Mouse (Mus musculus) Patski (cell line): Measurements from ENCODE around the gene Vps18. TPM values are rescaled to one million over a fixed set of nuclear protein-coding genes. Genes with fewer than 3 reads are reported as not detected.

Source experiments
- ATAC-seq: fragments of 100-300 bp; one replicate; pipeline ENCODE4 v1.8.0; 2021
- CTCF ChIA-PET: fragments of 350-600 bp; sonication (Branson Sonifier 250); formaldehyde crosslinking; loops from one replicate; lab custom pipeline; 2022; ENCODE audit warnings: inconsistent platforms; lab: Charles Lee
- POLR2A ChIA-PET: fragments of 350-600 bp; sonication (Branson Sonifier 250); formaldehyde crosslinking; loops from one replicate; lab custom pipeline; 2022; ENCODE audit warnings: antibody characterized with exemption, inconsistent platforms; lab: Charles Lee
- DNase-seq: peaks from one replicate; pipeline ENCODE4 v3.0.0-alpha.2; 2011; ENCODE audit warnings: low read depth, low spot score
- H3K27me3 ChIP-seq: fragments of 371-371 bp; one replicate; pipeline ENCODE4 v1.5.1; 2021
- CTCF ChIP-seq: fragments of 100-300 bp; IDR thresholded peaks from one replicate; pipeline ENCODE4 v1.5.1; 2021
- in situ Hi-C: fragments of 300-500 bp; cut with MboI; formaldehyde crosslinking; loops from 3 replicates; pipeline ENCODE4 v1.11.1; 2018; ENCODE audit warnings: low pct_unique_long_range_greater_than_20kb, mixed read lengths
- polyA plus RNA-seq: library from polyadenylated mRNA; unstranded; gene quantifications from one replicate; pipeline ENCODE4 v1.2.3, GENCODE M21; 2021

Gene Vps18
- polyA plus RNA-seq, 1 experiment from 2014 or later, result 25.3 TPM

GRCm38 (mm10) chr2:119313780-119314479 lies 25.4 kb downstream of the Vps18 start:
- DNase-seq (no peak), ATAC-seq (peak; percentile 53)
- ChIA-PET CTCF (interaction anchor here (1.0 to 5.0 kb wide), 4 partner anchors 15 to 99 kb away, joined by 4 to 23 read pairs (median 6); partner anchors contain the start of gene Vps18), POLR2A (interaction anchor here (0.6 to 2.2 kb wide), 4 partner anchors 11 to 148 kb away, joined by 3 to 12 read pairs (median 4); partner anchors contain the start of gene Dll4)
- in situ Hi-C loops, result no loop called here
- H3K27me3 ChIP-seq, result no peaks in the 10 kb centered on the region
- TF ChIP-seq CTCF, result no peak

GRCm38 (mm10) chr2:119314742-119315310 lies 26.3 kb downstream of the Vps18 start:
- TF ChIP-seq CTCF, result no peak
- peak; percentile 42 for ATAC-seq
- H3K27me3 ChIP-seq, result no peaks in the 10 kb centered on the region
- no peak for DNase-seq
- ChIA-PET POLR2A (interaction anchor here (0.6 to 2.2 kb wide), 4 partner anchors 11 to 147 kb away, joined by 3 to 12 read pairs (median 3); partner anchors contain the start of genes Chac1 and Dll4), CTCF (interaction anchor here (1.5 to 5.0 kb wide), 5 partner anchors 11 to 99 kb away, joined by 4 to 23 read pairs (median 8); no protein-coding TSS in a partner anchor)
- in situ Hi-C loops, result no loop called here

GRCm38 (mm10) chr2:119318043-119318710 lies 29.6 kb downstream of the Vps18 start:
- POLR2A ChIA-PET, result interaction anchor here (1.0 kb wide), 1 partner anchor 19 kb away, joined by 4 read pairs; no protein-coding TSS in a partner anchor
- H3K27me3 ChIP-seq, result no peaks in the 10 kb centered on the region
- DNase-seq (no peak), ATAC-seq (no peak)
- in situ Hi-C loops, result no loop called here
- CTCF ChIA-PET, result no interaction called here
- no peak for TF ChIP-seq CTCF

- DNase-seq, result no peak
- ChIA-PET CTCF (interaction anchor here (0.6 kb wide), 1 partner anchor 32 kb away, joined by 3 read pairs; the partner anchor contains the start of gene Vps18), POLR2A (no interaction called here)
- peaks cover 5% of the 10 kb centered on the region for H3K27me3 ChIP-seq
- no peak for ATAC-seq
- no peak for TF ChIP-seq CTCF
- in situ Hi-C loops, result no loop called here
These were observed 32.0 kb downstream of the Vps18 start for GRCm38 (mm10) chr2:119320571-119320970.

GRCm38 (mm10) chr2:119321771-119322586 lies 33.4 kb downstream of the Vps18 start:
- peaks cover 12% of the 10 kb centered on the region for H3K27me3 ChIP-seq
- ChIA-PET POLR2A (no interaction called here), CTCF (interaction anchor here (1.2 kb wide), 1 partner anchor 22 kb away, joined by 3 read pairs; no protein-coding TSS in a partner anchor)
- no peak for ATAC-seq
- DNase-seq, result no peak
- no peak for TF ChIP-seq CTCF
- in situ Hi-C loops, result no loop called here

- in situ Hi-C loops, result no loop called here
- TF ChIP-seq CTCF, result no peak
- peaks cover 16% of the 10 kb centered on the region for H3K27me3 ChIP-seq
- POLR2A ChIA-PET, result no interaction called here
- CTCF ChIA-PET, result interaction anchor here (1.2 kb wide), 1 partner anchor 23 kb away, joined by 3 read pairs; no protein-coding TSS in a partner anchor
- DNase-seq (no peak), ATAC-seq (no peak)
These were observed 34.2 kb downstream of the Vps18 start for GRCm38 (mm10) chr2:119322587-119323300.

GRCm38 (mm10) chr2:119323866-119324575 lies 35.5 kb downstream of the Vps18 start:
- ATAC-seq (no peak), DNase-seq (no peak)
- peaks cover 16% of the 10 kb centered on the region for H3K27me3 ChIP-seq
- CTCF ChIA-PET, result no interaction called here
- in situ Hi-C loops, result no loop called here
- POLR2A ChIA-PET, result interaction anchor here (0.7 kb wide), 1 partner anchor 29 kb away, joined by 7 read pairs; no protein-coding TSS in a partner anchor
- TF ChIP-seq CTCF, result no peak

GRCm38 (mm10) chr2:119324576-119325318 lies 36.2 kb downstream of the Vps18 start:
- ATAC-seq, result no peak
- no peak for TF ChIP-seq CTCF
- peaks cover 16% of the 10 kb centered on the region for H3K27me3 ChIP-seq
- no peak for DNase-seq
- CTCF ChIA-PET, result interaction anchor here (1.4 kb wide), 1 partner anchor 10 kb away, joined by 3 read pairs; no protein-coding TSS in a partner anchor
- in situ Hi-C loops, result no loop called here
- POLR2A ChIA-PET, result interaction anchor here (0.7 to 2.1 kb wide), 3 partner anchors 10 to 30 kb away, joined by 6 to 12 read pairs (median 7); no protein-coding TSS in a partner anchor
